Mouse (Mus musculus): ENCODE measurements around the gene Ttc13. TPM values are rescaled to one million over a fixed set of nuclear protein-coding genes. Genes with fewer than 3 reads are reported as not detected.

Gene Ttc13
- polyA plus RNA-seq, 1 experiment = 23.0 TPM

- Histone ChIP-seq H3K79me2 (ENCODE audit: control insufficient read depth, insufficient read depth) (no peaks in the 10 kb centered on the region), H3K36me3 (ENCODE audit: control insufficient read depth, insufficient read depth) (peaks cover 14% of the 10 kb centered on the region), H3ac (ENCODE audit: control insufficient read depth, insufficient read length, low read depth) (no peak overlapping the region), H3K4me3 (ENCODE audit: insufficient read depth, poor library complexity, severe bottlenecking) (no peak overlapping the region), H3K27me3 (ENCODE audit: control insufficient read depth, insufficient read depth, insufficient read length) (no peaks in the 10 kb centered on the region), H3K79me3 (ENCODE audit: low read depth) (no peaks in the 10 kb centered on the region)
- no peak for TF ChIP-seq MAX (IDR thresholded peaks at IDR 0.05)
- TF ChIP-seq MYOG (IDR thresholded peaks at IDR 0.05; ENCODE audit: control insufficient read depth, extremely low read depth, insufficient read length) = no peak
- TF ChIP-seq MYOD1 (IDR thresholded peaks at IDR 0.05; ENCODE audit: control insufficient read depth, insufficient read length, low read depth) = no peak
Measured at GRCm38 (mm10) chr8:124688899-124689298, 32.9 kb downstream of the Ttc13 start.

- Histone ChIP-seq H3K4me3 (ENCODE audit: insufficient read depth, poor library complexity, severe bottlenecking) (no peak overlapping the region), H3K27me3 (ENCODE audit: control insufficient read depth, insufficient read depth, insufficient read length) (no peaks in the 10 kb centered on the region), H3K79me3 (ENCODE audit: low read depth) (no peaks in the 10 kb centered on the region), H3K36me3 (ENCODE audit: control insufficient read depth, insufficient read depth) (peaks cover 16% of the 10 kb centered on the region), H3K79me2 (ENCODE audit: control insufficient read depth, insufficient read depth) (no peaks in the 10 kb centered on the region), H3ac (ENCODE audit: control insufficient read depth, insufficient read length, low read depth) (no peak overlapping the region)
- TF ChIP-seq FOSL1 (IDR thresholded peaks at IDR 0.05; ENCODE audit: insufficient read depth, low read length, poor library complexity, severe bottlenecking) = no peak
- TF ChIP-seq MAX (IDR thresholded peaks at IDR 0.05) = no peak
- no peak for TF ChIP-seq USF1 (IDR thresholded peaks at IDR 0.05; ENCODE audit: low read depth)
- no peak for TF ChIP-seq MYOG (IDR thresholded peaks at IDR 0.05; ENCODE audit: control insufficient read depth, extremely low read depth, insufficient read length)
- TF ChIP-seq CEBPB (IDR thresholded peaks at IDR 0.05; ENCODE audit: low read depth) = no peak
- TF ChIP-seq CTCF (IDR thresholded peaks at IDR 0.05; ENCODE audit: control insufficient read depth, insufficient read depth, insufficient read length) = no peak
- TF ChIP-seq MYOD1 (IDR thresholded peaks at IDR 0.05; ENCODE audit: control insufficient read depth, insufficient read length, low read depth) = no peak
Measured at GRCm38 (mm10) chr8:124682218-124682617, 39.6 kb downstream of the Ttc13 start.

GRCm38 (mm10) chr8:124681792-124682157 lies 40.0 kb downstream of the Ttc13 start:
- H3K79me3 ChIP-seq (ENCODE audit: low read depth) = no peaks in the 10 kb centered on the region
- peaks cover 15% of the 10 kb centered on the region for H3K36me3 ChIP-seq (ENCODE audit: control insufficient read depth, insufficient read depth)
- H3K79me2 ChIP-seq (ENCODE audit: control insufficient read depth, insufficient read depth) = no peaks in the 10 kb centered on the region
- H3ac ChIP-seq (ENCODE audit: control insufficient read depth, insufficient read length, low read depth) = no peak overlapping the region
- no peaks in the 10 kb centered on the region for H3K27me3 ChIP-seq (ENCODE audit: control insufficient read depth, insufficient read depth, insufficient read length)
- TF ChIP-seq USF1 (IDR thresholded peaks at IDR 0.05; ENCODE audit: low read depth) = no peak
- no peak for TF ChIP-seq CEBPB (IDR thresholded peaks at IDR 0.05; ENCODE audit: low read depth)
- no peak for TF ChIP-seq MYOG (IDR thresholded peaks at IDR 0.05; ENCODE audit: control insufficient read depth, extremely low read depth, insufficient read length)
- no peak for TF ChIP-seq MAX (IDR thresholded peaks at IDR 0.05)
- TF ChIP-seq FOSL1 (IDR thresholded peaks at IDR 0.05; ENCODE audit: insufficient read depth, low read length, poor library complexity, severe bottlenecking) = no peak
- TF ChIP-seq MYOD1 (IDR thresholded peaks at IDR 0.05; ENCODE audit: control insufficient read depth, insufficient read length, low read depth) = no peak
- no peak for TF ChIP-seq CTCF (IDR thresholded peaks at IDR 0.05; ENCODE audit: control insufficient read depth, insufficient read depth, insufficient read length)
- H3K4me3 ChIP-seq (ENCODE audit: insufficient read depth, poor library complexity, severe bottlenecking) = no peak overlapping the region

- Histone ChIP-seq H3K36me3 (ENCODE audit: control insufficient read depth, insufficient read depth) (peaks cover 10% of the 10 kb centered on the region), H3ac (ENCODE audit: control insufficient read depth, insufficient read length, low read depth) (no peak overlapping the region), H3K27me3 (ENCODE audit: control insufficient read depth, insufficient read depth, insufficient read length) (no peaks in the 10 kb centered on the region), H3K79me3 (ENCODE audit: low read depth) (no peaks in the 10 kb centered on the region), H3K79me2 (ENCODE audit: control insufficient read depth, insufficient read depth) (no peaks in the 10 kb centered on the region), H3K4me3 (ENCODE audit: insufficient read depth, poor library complexity, severe bottlenecking) (no peak overlapping the region)
- no peak for TF ChIP-seq USF1 (IDR thresholded peaks at IDR 0.05; ENCODE audit: low read depth)
- TF ChIP-seq MAX (IDR thresholded peaks at IDR 0.05) = no peak
- no peak for TF ChIP-seq CEBPB (IDR thresholded peaks at IDR 0.05; ENCODE audit: low read depth)
- no peak for TF ChIP-seq CTCF (IDR thresholded peaks at IDR 0.05; ENCODE audit: control insufficient read depth, insufficient read depth, insufficient read length)
Measured at GRCm38 (mm10) chr8:124681077-124681791, 40.5 kb downstream of the Ttc13 start.

GRCm38 (mm10) chr8:124678246-124678645 lies 43.5 kb downstream of the Ttc13 start:
- Histone ChIP-seq H3K36me3 (ENCODE audit: control insufficient read depth, insufficient read depth) (peaks cover 5% of the 10 kb centered on the region), H3ac (ENCODE audit: control insufficient read depth, insufficient read length, low read depth) (no peak overlapping the region), H3K27me3 (ENCODE audit: control insufficient read depth, insufficient read depth, insufficient read length) (no peaks in the 10 kb centered on the region), H3K79me2 (ENCODE audit: control insufficient read depth, insufficient read depth) (no peaks in the 10 kb centered on the region), H3K79me3 (ENCODE audit: low read depth) (no peaks in the 10 kb centered on the region), H3K4me3 (ENCODE audit: insufficient read depth, poor library complexity, severe bottlenecking) (no peak overlapping the region)
- no peak for TF ChIP-seq CTCF (IDR thresholded peaks at IDR 0.05; ENCODE audit: control insufficient read depth, insufficient read depth, insufficient read length)
- TF ChIP-seq MYOD1 (IDR thresholded peaks at IDR 0.05; ENCODE audit: control insufficient read depth, insufficient read length, low read depth) = no peak
- TF ChIP-seq MAX (IDR thresholded peaks at IDR 0.05) = no peak
- TF ChIP-seq FOSL1 (IDR thresholded peaks at IDR 0.05; ENCODE audit: insufficient read depth, low read length, poor library complexity, severe bottlenecking) = no peak
- TF ChIP-seq USF1 (IDR thresholded peaks at IDR 0.05; ENCODE audit: low read depth) = no peak
- no peak for TF ChIP-seq MYOG (IDR thresholded peaks at IDR 0.05; ENCODE audit: control insufficient read depth, extremely low read depth, insufficient read length)
- TF ChIP-seq CEBPB (IDR thresholded peaks at IDR 0.05; ENCODE audit: low read depth) = no peak

- no peak overlapping the region for H3K4me3 ChIP-seq (ENCODE audit: insufficient read depth, poor library complexity, severe bottlenecking)
- peaks cover 9% of the 10 kb centered on the region for H3K36me3 ChIP-seq (ENCODE audit: control insufficient read depth, insufficient read depth)
- no peaks in the 10 kb centered on the region for H3K79me2 ChIP-seq (ENCODE audit: control insufficient read depth, insufficient read depth)
- TF ChIP-seq USF1 (IDR thresholded peaks at IDR 0.05; ENCODE audit: low read depth) (no peak), MYOD1 (IDR thresholded peaks at IDR 0.05; ENCODE audit: control insufficient read depth, insufficient read length, low read depth) (no peak), CTCF (IDR thresholded peaks at IDR 0.05; ENCODE audit: control insufficient read depth, insufficient read depth, insufficient read length) (peak; percentile 84), CEBPB (IDR thresholded peaks at IDR 0.05; ENCODE audit: low read depth) (no peak), MYOG (IDR thresholded peaks at IDR 0.05; ENCODE audit: control insufficient read depth, extremely low read depth, insufficient read length) (no peak)
- no peaks in the 10 kb centered on the region for H3K79me3 ChIP-seq (ENCODE audit: low read depth)
- no peaks in the 10 kb centered on the region for H3K27me3 ChIP-seq (ENCODE audit: control insufficient read depth, insufficient read depth, insufficient read length)
- no peak overlapping the region for H3ac ChIP-seq (ENCODE audit: control insufficient read depth, insufficient read length, low read depth)
Measured at GRCm38 (mm10) chr8:124677486-124677885, 44.3 kb downstream of the Ttc13 start.
